Mouse (Mus musculus): ENCODE data around the gene Hhat. TPM values are rescaled to one million over a fixed set of nuclear protein-coding genes. Genes with fewer than 3 reads are reported as not detected.

Hhat gene
- polyA plus RNA-seq, 1 experiment from 2014 or later, result 8.0 TPM

GRCm38 (mm10) chr1:192476704-192477103 is 294.3 kb downstream of the Hhat start:
- Histone ChIP-seq H3K4me1 (replicated peaks; ENCODE audit: control insufficient read depth, insufficient read depth, low read length) (no peaks in the 10 kb centered on the region), H3K27me3 (ENCODE audit: control insufficient read depth, insufficient read depth, low read length) (no peaks in the 10 kb centered on the region), H3K4me3 (ENCODE audit: low read depth, low read length) (no peak overlapping the region), H3K9ac (ENCODE audit: low read depth, low read length) (no peak overlapping the region), H3K4me2 (replicated peaks; ENCODE audit: low read depth, low read length) (no peak overlapping the region), H3K36me3 (ENCODE audit: control insufficient read depth, insufficient read depth, low read length) (no peaks in the 10 kb centered on the region), H3K27ac (ENCODE audit: low read depth, low read length) (no peak overlapping the region), H3K9me3 (ENCODE audit: control insufficient read depth, low read length) (no peaks in the 10 kb centered on the region)
- ATAC-seq (ENCODE audit: low FRiP score) (no peak), DNase-seq (ENCODE audit: low spot score) (no peak)
- 75% methylated on average over 7 of the region's 7 CpGs for WGBS

- Histone ChIP-seq H3K36me3 (ENCODE audit: control insufficient read depth, insufficient read depth, low read length) (no peaks in the 10 kb centered on the region), H3K4me2 (replicated peaks; ENCODE audit: low read depth, low read length) (no peak overlapping the region), H3K9ac (ENCODE audit: low read depth, low read length) (no peak overlapping the region), H3K27me3 (ENCODE audit: control insufficient read depth, insufficient read depth, low read length) (no peaks in the 10 kb centered on the region), H3K4me1 (replicated peaks; ENCODE audit: control insufficient read depth, insufficient read depth, low read length) (no peaks in the 10 kb centered on the region), H3K4me3 (ENCODE audit: low read depth, low read length) (no peak overlapping the region), H3K27ac (ENCODE audit: low read depth, low read length) (no peak overlapping the region), H3K9me3 (ENCODE audit: control insufficient read depth, low read length) (no peaks in the 10 kb centered on the region)
- ATAC-seq (ENCODE audit: low FRiP score) (no peak), DNase-seq (ENCODE audit: low spot score) (no peak)
- 84% methylated on average over 6 of the region's 6 CpGs for WGBS
These were observed 297.9 kb downstream of the Hhat start for GRCm38 (mm10) chr1:192473134-192473533.

- Histone ChIP-seq H3K4me2 (replicated peaks; ENCODE audit: low read depth, low read length) (no peak overlapping the region), H3K4me3 (ENCODE audit: low read depth, low read length) (no peak overlapping the region), H3K27me3 (ENCODE audit: control insufficient read depth, insufficient read depth, low read length) (no peaks in the 10 kb centered on the region), H3K9me3 (ENCODE audit: control insufficient read depth, low read length) (no peaks in the 10 kb centered on the region), H3K27ac (ENCODE audit: low read depth, low read length) (no peak overlapping the region), H3K36me3 (ENCODE audit: control insufficient read depth, insufficient read depth, low read length) (no peaks in the 10 kb centered on the region), H3K9ac (ENCODE audit: low read depth, low read length) (no peak overlapping the region), H3K4me1 (replicated peaks; ENCODE audit: control insufficient read depth, insufficient read depth, low read length) (no peaks in the 10 kb centered on the region)
- 60% methylated on average over 4 of the region's 4 CpGs for WGBS
- ATAC-seq (ENCODE audit: low FRiP score) (no peak), DNase-seq (ENCODE audit: low spot score) (peak; percentile 41)
These were observed 298.7 kb downstream of the Hhat start for GRCm38 (mm10) chr1:192472366-192472765.

GRCm38 (mm10) chr1:192463732-192464131 is 307.3 kb downstream of the Hhat start:
- WGBS, result 89% methylated on average over 4 of the region's 4 CpGs
- Histone ChIP-seq H3K9me3 (ENCODE audit: control insufficient read depth, low read length) (no peaks in the 10 kb centered on the region), H3K4me3 (ENCODE audit: low read depth, low read length) (no peak overlapping the region), H3K9ac (ENCODE audit: low read depth, low read length) (no peak overlapping the region), H3K27ac (ENCODE audit: low read depth, low read length) (no peak overlapping the region), H3K36me3 (ENCODE audit: control insufficient read depth, insufficient read depth, low read length) (no peaks in the 10 kb centered on the region), H3K4me1 (replicated peaks; ENCODE audit: control insufficient read depth, insufficient read depth, low read length) (no peaks in the 10 kb centered on the region), H3K27me3 (ENCODE audit: control insufficient read depth, insufficient read depth, low read length) (no peaks in the 10 kb centered on the region), H3K4me2 (replicated peaks; ENCODE audit: low read depth, low read length) (no peak overlapping the region)
- DNase-seq (ENCODE audit: low spot score), result no peak
- ATAC-seq (ENCODE audit: low FRiP score), result no peak

GRCm38 (mm10) chr1:192457526-192458206 is 313.4 kb downstream of the Hhat start:
- Histone ChIP-seq H3K4me2 (replicated peaks; ENCODE audit: low read depth, low read length) (no peak overlapping the region), H3K27ac (ENCODE audit: low read depth, low read length) (no peak overlapping the region), H3K9ac (ENCODE audit: low read depth, low read length) (no peak overlapping the region), H3K27me3 (ENCODE audit: control insufficient read depth, insufficient read depth, low read length) (no peaks in the 10 kb centered on the region), H3K36me3 (ENCODE audit: control insufficient read depth, insufficient read depth, low read length) (no peaks in the 10 kb centered on the region), H3K9me3 (ENCODE audit: control insufficient read depth, low read length) (no peaks in the 10 kb centered on the region), H3K4me1 (replicated peaks; ENCODE audit: control insufficient read depth, insufficient read depth, low read length) (no peaks in the 10 kb centered on the region; the same call in 1 of the 2 replicates), H3K4me3 (ENCODE audit: low read depth, low read length) (no peak overlapping the region)
- DNase-seq (ENCODE audit: low spot score) (peak; percentile 73), ATAC-seq (ENCODE audit: low FRiP score) (no peak)
- WGBS, result 87% methylated on average over 6 of the region's 6 CpGs

- no peaks in the 10 kb centered on the region for H3K36me3 ChIP-seq (ENCODE audit: control insufficient read depth, insufficient read depth, low read length)
- ATAC-seq (ENCODE audit: low FRiP score) (no peak), DNase-seq (ENCODE audit: low spot score) (no peak)
- no peak overlapping the region for H3K27ac ChIP-seq (ENCODE audit: low read depth, low read length)
- no peaks in the 10 kb centered on the region for H3K27me3 ChIP-seq (ENCODE audit: control insufficient read depth, insufficient read depth, low read length)
- H3K9ac ChIP-seq (ENCODE audit: low read depth, low read length), result no peak overlapping the region
- 72% methylated on average over 3 of the region's 3 CpGs for WGBS
- H3K4me1 ChIP-seq (replicated peaks; ENCODE audit: control insufficient read depth, insufficient read depth, low read length), result no peaks in the 10 kb centered on the region; the same call in 1 of the 2 replicates
- no peak overlapping the region for H3K4me3 ChIP-seq (ENCODE audit: low read depth, low read length)
- H3K9me3 ChIP-seq (ENCODE audit: control insufficient read depth, low read length), result no peaks in the 10 kb centered on the region
- H3K4me2 ChIP-seq (replicated peaks; ENCODE audit: low read depth, low read length), result no peak overlapping the region
These were observed 314.0 kb downstream of the Hhat start for GRCm38 (mm10) chr1:192457037-192457436.

GRCm38 (mm10) chr1:192454981-192455380 is 316.0 kb downstream of the Hhat start:
- Histone ChIP-seq H3K4me2 (replicated peaks; ENCODE audit: low read depth, low read length) (no peak overlapping the region), H3K9me3 (ENCODE audit: control insufficient read depth, low read length) (no peaks in the 10 kb centered on the region), H3K9ac (ENCODE audit: low read depth, low read length) (no peak overlapping the region), H3K27me3 (ENCODE audit: control insufficient read depth, insufficient read depth, low read length) (no peaks in the 10 kb centered on the region), H3K36me3 (ENCODE audit: control insufficient read depth, insufficient read depth, low read length) (no peaks in the 10 kb centered on the region), H3K27ac (ENCODE audit: low read depth, low read length) (no peak overlapping the region), H3K4me1 (replicated peaks; ENCODE audit: control insufficient read depth, insufficient read depth, low read length) (no peaks in the 10 kb centered on the region; the same call in 1 of the 2 replicates), H3K4me3 (ENCODE audit: low read depth, low read length) (no peak overlapping the region)
- ATAC-seq (ENCODE audit: low FRiP score), result no peak
- DNase-seq (ENCODE audit: low spot score), result no peak
- WGBS, result 38% methylated on average over 4 of the region's 4 CpGs

GRCm38 (mm10) chr1:192454501-192454900 is 316.5 kb downstream of the Hhat start:
- WGBS, result 48% methylated on average over 1 of the region's 1 CpGs
- Histone ChIP-seq H3K4me3 (ENCODE audit: low read depth, low read length) (no peak overlapping the region), H3K4me2 (replicated peaks; ENCODE audit: low read depth, low read length) (no peak overlapping the region), H3K4me1 (replicated peaks; ENCODE audit: control insufficient read depth, insufficient read depth, low read length) (no peaks in the 10 kb centered on the region; the same call in 1 of the 2 replicates), H3K36me3 (ENCODE audit: control insufficient read depth, insufficient read depth, low read length) (no peaks in the 10 kb centered on the region), H3K9ac (ENCODE audit: low read depth, low read length) (no peak overlapping the region), H3K27me3 (ENCODE audit: control insufficient read depth, insufficient read depth, low read length) (no peaks in the 10 kb centered on the region), H3K27ac (ENCODE audit: low read depth, low read length) (no peak overlapping the region), H3K9me3 (ENCODE audit: control insufficient read depth, low read length) (no peaks in the 10 kb centered on the region)
- DNase-seq (ENCODE audit: low spot score) (no peak), ATAC-seq (ENCODE audit: low FRiP score) (no peak)

- H3K4me3 ChIP-seq (ENCODE audit: low read depth, low read length), result no peak overlapping the region
- H3K4me1 ChIP-seq (replicated peaks; ENCODE audit: control insufficient read depth, insufficient read depth, low read length), result no peaks in the 10 kb centered on the region; the same call in 1 of the 2 replicates
- H3K9ac ChIP-seq (ENCODE audit: low read depth, low read length), result no peak overlapping the region
- H3K36me3 ChIP-seq (ENCODE audit: control insufficient read depth, insufficient read depth, low read length), result no peaks in the 10 kb centered on the region
- 79% methylated on average over 4 of the region's 4 CpGs for WGBS
- no peaks in the 10 kb centered on the region for H3K27me3 ChIP-seq (ENCODE audit: control insufficient read depth, insufficient read depth, low read length)
- H3K9me3 ChIP-seq (ENCODE audit: control insufficient read depth, low read length), result no peaks in the 10 kb centered on the region
- H3K4me2 ChIP-seq (replicated peaks; ENCODE audit: low read depth, low read length), result no peak overlapping the region
- ATAC-seq (ENCODE audit: low FRiP score) (no peak), DNase-seq (ENCODE audit: low spot score) (no peak)
- H3K27ac ChIP-seq (ENCODE audit: low read depth, low read length), result no peak overlapping the region
These were observed 319.3 kb downstream of the Hhat start for GRCm38 (mm10) chr1:192451722-192452121.

Data from hindbrain, embryonic 11.5 days (tissue).